Mouse (Mus musculus) left cerebral cortex, adult 2 months (tissue): ENCODE measurements at regions not wholly inside any gene's neighbourhood (a gene's known extent, or its start where the extent isn't known, plus 50 kb on each side); places are given as distances from the start of the nearest gene placed in this dataset.

Source experiments
- DNase-seq, 2 experiments: peaks; one replicate each; pipeline ENCODE4 v3.0.0; 2021 to 2022; ENCODE audit warnings: low spot score in 2 of 2, mixed read lengths in 1 of 2; ENCODE audit errors: extremely low spot score in 1 of 2
- H3K27ac ChIP-seq: fragments of 200-600 bp; 2 replicates; pipeline ENCODE4 v1.8.1; 2022
- H3K4me3 ChIP-seq: fragments of 200-600 bp; 2 replicates; pipeline ENCODE4 v1.8.1; 2022
- CTCF ChIP-seq: fragments of 200-600 bp; IDR thresholded peaks from 2 replicates; pipeline ENCODE4 v1.8.1; 2022; ENCODE audit warnings: antibody characterized with exemption, mild to moderate bottlenecking, moderate library complexity
- intact Hi-C: fragments of 180-260 bp; cut with DNase I; formaldehyde crosslinking; loops from one replicate; pipeline ENCODE4 v1.15.1; 2025

DNA sequence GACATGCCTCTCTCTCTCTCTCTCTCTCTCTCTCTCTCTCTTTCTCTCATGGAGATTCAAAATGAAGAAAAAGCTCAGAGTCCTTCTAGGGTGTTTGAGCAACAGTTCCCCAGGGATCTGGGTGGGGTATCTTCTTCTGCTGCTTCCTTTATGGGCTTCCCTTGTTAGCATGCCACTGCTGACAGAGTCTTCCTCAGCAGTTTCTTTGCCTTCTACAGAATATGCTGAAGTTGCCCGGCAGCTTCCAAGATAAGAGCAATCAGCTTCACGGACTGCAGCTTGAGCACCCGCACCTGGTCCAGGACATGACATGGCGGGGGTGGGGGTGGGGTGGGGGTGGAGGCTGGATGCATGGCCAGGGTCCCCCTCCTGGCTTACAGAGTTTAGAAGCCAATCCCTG is 326.6 kb upstream of the Fam92a start:
- no peak overlapping the region for H3K27ac ChIP-seq
- no peak for TF ChIP-seq CTCF
- DNase-seq: no peak
- H3K4me3 ChIP-seq: no peak overlapping the region
- intact Hi-C loops: no loop called here

DNA sequence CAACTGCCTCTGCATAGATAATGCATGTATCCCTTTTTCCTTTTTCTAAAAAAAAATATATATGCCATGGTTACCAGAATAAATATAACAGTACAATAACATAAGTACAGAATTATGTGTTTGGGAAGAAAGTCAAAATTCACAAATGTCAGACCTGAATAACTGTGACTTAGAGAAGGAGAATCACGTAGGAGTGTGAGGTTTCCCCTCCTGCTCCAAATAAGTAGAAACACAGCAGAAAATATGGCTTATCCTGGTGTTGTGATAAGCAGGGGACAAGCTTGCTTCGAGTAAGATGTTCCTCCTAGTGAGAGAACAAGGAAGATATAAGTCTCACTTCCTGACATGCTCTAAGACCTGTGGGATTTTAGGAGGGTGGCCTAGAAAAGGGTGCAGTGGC is 320.7 kb upstream of the Fam92a start:
- DNase-seq: no peak

GRCm38 (mm10) chr4:12491306-12491705 is 319.5 kb upstream of the Fam92a start:
- no peak overlapping the region for H3K4me3 ChIP-seq
- no peak overlapping the region for H3K27ac ChIP-seq
- intact Hi-C loops: no loop called here
- TF ChIP-seq CTCF: no peak
- no peak for DNase-seq

More for the DNA sequence above, 320.7 kb upstream of the Fam92a start:
- H3K4me3 ChIP-seq: no peak overlapping the region
- no peak overlapping the region for H3K27ac ChIP-seq
- TF ChIP-seq CTCF: no peak
- intact Hi-C loops: no loop called here

DNA sequence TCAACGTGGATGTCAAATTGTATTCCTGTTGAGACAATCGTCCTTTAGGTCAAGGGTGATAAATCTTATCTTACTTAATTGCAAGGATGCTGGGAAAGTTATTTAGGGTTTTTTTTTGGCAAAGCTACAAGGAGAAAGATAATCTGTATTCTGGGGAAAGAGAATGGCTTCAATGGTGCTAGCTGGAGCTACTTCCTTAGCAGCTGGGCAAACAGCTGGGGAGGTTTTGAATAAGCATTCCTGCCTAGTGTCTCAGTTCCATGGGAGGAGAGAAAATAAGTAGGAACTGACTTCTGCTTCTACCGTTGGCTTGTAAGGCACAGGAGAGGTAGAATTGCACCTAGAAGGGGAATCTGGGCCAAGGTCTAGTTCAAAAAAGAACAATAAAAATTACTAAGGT is 318.3 kb upstream of the Fam92a start:
- no peak overlapping the region for H3K4me3 ChIP-seq
- TF ChIP-seq CTCF: no peak
- intact Hi-C loops: no loop called here
- no peak overlapping the region for H3K27ac ChIP-seq
- no peak for DNase-seq

DNA sequence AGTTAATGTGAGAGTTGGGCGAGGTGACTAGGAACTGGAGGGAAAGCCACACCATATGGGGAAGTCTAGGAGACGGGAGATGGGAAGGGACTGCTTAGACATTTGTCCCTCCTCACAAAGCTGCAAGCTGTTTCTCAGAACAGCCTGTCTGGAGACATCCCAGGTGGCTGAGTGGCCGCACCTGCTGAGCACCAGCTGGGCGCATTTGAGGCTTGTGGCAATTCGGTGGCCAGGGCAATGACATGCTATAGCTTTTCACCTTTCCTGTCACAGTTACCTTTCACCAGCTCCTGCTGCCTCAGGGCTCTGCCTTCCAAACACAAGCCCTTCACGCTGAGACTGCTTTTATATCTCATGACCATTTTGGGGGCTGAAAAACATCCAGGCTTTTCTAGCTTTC is 317.5 kb upstream of the Fam92a start:
- no peak for TF ChIP-seq CTCF
- DNase-seq: no peak
- intact Hi-C loops: no loop called here
- no peak overlapping the region for H3K27ac ChIP-seq
- no peak overlapping the region for H3K4me3 ChIP-seq

- DNase-seq: no peak
- intact Hi-C loops: no loop called here
- no peak overlapping the region for H3K4me3 ChIP-seq
- TF ChIP-seq CTCF: no peak
- H3K27ac ChIP-seq: no peak overlapping the region
These were observed 309.7 kb upstream of the Fam92a start for GRCm38 (mm10) chr4:12481481-12481880.

GRCm38 (mm10) chr4:12476717-12477116 is 304.9 kb upstream of the Fam92a start:
- TF ChIP-seq CTCF: no peak
- no peak for DNase-seq
- intact Hi-C loops: no loop called here
- Histone ChIP-seq H3K4me3 (no peak overlapping the region), H3K27ac (no peak overlapping the region)

GRCm38 (mm10) chr4:12474981-12475568 is 303.3 kb upstream of the Fam92a start:
- no peak for DNase-seq
- TF ChIP-seq CTCF: no peak
- intact Hi-C loops: no loop called here
- Histone ChIP-seq H3K27ac (no peak overlapping the region), H3K4me3 (no peak overlapping the region)

- intact Hi-C loops: no loop called here
- TF ChIP-seq CTCF: no peak
- H3K27ac ChIP-seq: no peak overlapping the region
- no peak for DNase-seq
- no peak overlapping the region for H3K4me3 ChIP-seq
These were observed 302.6 kb upstream of the Fam92a start for GRCm38 (mm10) chr4:12474421-12474820.

DNA sequence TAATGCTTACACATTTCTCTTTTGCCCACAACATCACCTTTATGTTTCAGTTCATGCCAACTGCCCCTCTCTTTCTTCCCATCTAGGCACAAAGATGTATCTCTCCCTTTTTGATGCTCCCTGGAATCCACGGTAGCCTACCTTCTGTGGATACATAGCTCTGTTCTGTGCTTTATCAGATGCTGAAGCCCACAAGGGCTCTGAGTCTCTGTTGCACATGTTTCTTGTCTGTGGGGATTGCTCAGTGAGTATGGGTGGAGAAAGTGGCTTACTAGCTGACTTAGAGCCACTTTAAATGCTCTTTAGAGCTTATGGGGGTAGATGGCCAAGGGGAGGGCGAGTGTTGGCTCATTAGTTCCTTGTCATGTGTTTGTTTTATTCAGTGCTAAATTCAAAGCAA is 289.9 kb upstream of the Fam92a start:
- no peak for TF ChIP-seq CTCF
- H3K27ac ChIP-seq: no peak overlapping the region
- DNase-seq: no peak
- intact Hi-C loops: no loop called here
- H3K4me3 ChIP-seq: no peak overlapping the region

DNA sequence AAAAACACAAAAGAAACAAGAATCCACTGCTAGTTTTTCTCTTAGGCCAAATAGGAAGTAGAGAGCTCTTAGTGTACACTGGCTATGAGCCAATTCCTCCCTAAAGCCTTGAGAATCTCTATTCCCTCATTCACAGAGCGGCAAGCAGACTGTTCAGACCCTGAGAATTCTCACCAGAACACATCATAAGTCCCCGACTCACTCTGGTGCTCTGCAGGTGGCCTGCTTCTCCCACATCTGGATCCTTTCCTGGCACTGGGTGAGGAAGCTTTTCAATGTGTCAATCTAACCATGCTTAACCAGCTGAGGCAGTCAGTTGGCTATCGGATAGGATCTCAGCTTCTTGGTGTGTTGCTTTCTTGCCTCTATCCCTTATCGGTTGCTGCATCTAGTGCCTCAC is 289.4 kb upstream of the Fam92a start:
- TF ChIP-seq CTCF: no peak
- no peak overlapping the region for H3K27ac ChIP-seq
- H3K4me3 ChIP-seq: no peak overlapping the region
- intact Hi-C loops: no loop called here
- no peak for DNase-seq

DNA sequence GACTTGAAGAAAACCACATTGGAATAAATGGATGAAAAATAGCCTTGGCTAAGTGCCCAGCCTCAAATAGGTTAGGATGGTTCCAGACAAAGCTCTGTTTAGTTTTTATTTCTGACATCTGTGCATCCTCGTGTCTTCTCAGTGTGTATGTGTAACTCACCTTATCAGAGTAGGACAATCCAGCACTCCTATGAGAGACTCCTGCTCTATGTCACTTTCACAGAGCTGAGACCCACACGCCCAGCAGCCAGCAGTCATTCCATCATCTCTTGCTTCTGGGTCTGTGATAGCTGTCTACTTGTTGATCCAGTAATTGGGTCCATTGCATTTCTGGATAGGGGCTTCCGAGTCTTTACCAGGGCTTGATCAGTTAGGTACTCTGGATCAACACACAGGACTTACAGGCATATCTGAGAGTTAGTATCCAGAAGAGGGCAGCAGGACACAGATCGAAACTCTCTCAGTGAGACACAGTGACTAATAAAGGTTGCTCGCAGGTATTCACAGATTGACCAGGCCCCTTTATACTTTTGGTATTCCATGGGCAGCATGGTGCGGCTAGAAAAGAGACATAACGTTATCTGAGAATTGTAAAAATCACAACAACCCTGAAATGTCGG is 286.3 kb upstream of the Fam92a start:
- TF ChIP-seq CTCF: peak; percentile 41
- Histone ChIP-seq H3K4me3 (no peak overlapping the region), H3K27ac (no peak overlapping the region; the same call in 1 of the 2 replicates)
- intact Hi-C loops: no loop called here
- no peak for DNase-seq

- intact Hi-C loops: loop anchor here (5.0 kb wide), 1 partner anchor 210 kb away; no protein-coding TSS in a partner anchor
These were observed 280.3 kb upstream of the Fam92a start for GRCm38 (mm10) chr4:12452086-12452485.

More at GRCm38 (mm10) chr4:12452086-12452485, 280.3 kb upstream of the Fam92a start:
- TF ChIP-seq CTCF: no peak
- no peak overlapping the region for H3K4me3 ChIP-seq
- DNase-seq: no peak
- no peak overlapping the region; the same call in 1 of the 2 replicates for H3K27ac ChIP-seq
